ENCODE assay signal across 9 mouse cellular contexts in genomic region chrX:152974204-152974661, GRCm38 (mm10). TPM values are rescaled to one million over a fixed set of nuclear protein-coding genes. Genes with fewer than 3 reads are reported as not detected.
DNase-seq lines count a peak whose midpoint lies in the region; ATAC-seq lines count a peak whose summit lies in the region.
"Had no signal": no experiment of that assay in that cellular context is flagged by ENCODE, and none has a peak within 500 bp of the region (broad histone marks: within the 10 kb centered on the region; RNA-seq: fewer than 3 reads in every experiment).

No protein-coding gene starts in this region.

- H3K9me3 ChIP-seq in kidney, embryonic 15.5 days (replicated peaks), result no peaks in the 10 kb centered on the region

- H3K4me3 ChIP-seq in kidney, embryonic 15.5 days (replicated peaks), result no peak overlapping the region

- 20% methylated on average over 10 of the region's 10 CpGs for WGBS in kidney, embryonic 15.5 days

- H3K27ac ChIP-seq in kidney, embryonic 15.5 days, result no peak overlapping the region
- H3K27ac ChIP-seq: liver, embryonic 14.5 days had no signal

- H3K36me3 ChIP-seq in kidney, embryonic 15.5 days, result no peaks in the 10 kb centered on the region

- ATAC-seq in kidney, embryonic 15.5 days (replicated peaks; ENCODE audit: low FRiP score), result peak; percentile 59
- ATAC-seq in common myeloid progenitor, adult 5-6 weeks (replicated peaks; ENCODE audit: low read depth, poor library complexity, severe bottlenecking), result peak; percentile 59
- no peak for ATAC-seq in megakaryocyte-erythroid progenitor cell, adult 5-6 weeks (replicated peaks; ENCODE audit: low FRiP score, low TSS enrichment, poor library complexity, severe bottlenecking)

- peak overlapping the region; percentile 23; the same call in 1 of the 2 replicates for H3K4me2 ChIP-seq in kidney, embryonic 15.5 days

- no peak for DNase-seq in kidney, postnatal 25 days
- DNase-seq in frontal cortex, postnatal 36 days (ENCODE audit: low spot score in 2 of 2), result peak; percentile 57 to 81
- peak; percentile 71 to 79 for DNase-seq in layer of hippocampus, adult 18-20 months (ENCODE audit: low spot score in 2 of 2)
- peak; percentile 13 for DNase-seq in lung, postnatal 10 days
- peak; percentile 69 for DNase-seq in right cerebral cortex, postnatal 25 days

- H3K4me1 ChIP-seq in kidney, embryonic 15.5 days, result 0 out of 2 replicates have a peak, but pooled peaks cover 2% of the 10 kb centered on the region

- H3K9ac ChIP-seq in kidney, embryonic 15.5 days, result no peak overlapping the region
- H3K9ac ChIP-seq: liver, embryonic 14.5 days had no signal

- peaks cover 27% of the 10 kb centered on the region for H3K27me3 ChIP-seq in kidney, embryonic 15.5 days

RNA-seq across cellular contexts. Expression of gene Usp51, which starts 32.0 kb away (rescaled TPM):
- 0.95 and 1.2 TPM in 2 replicates for polyA plus RNA-seq in kidney, embryonic 15.5 days (2015; fragmentation: Nextera tagmentation; extraction: Ambion mirVana)
- 1.1 and 1.3 TPM in 2 replicates for total RNA-seq in common myeloid progenitor, adult 5-6 weeks (2017)
- 1 to 10 TPM; 1.8 to 2.8 TPM for total RNA-seq in layer of hippocampus, adult 18-20 months (2021)
- 0.42 and 1.1 TPM in 2 replicates for total RNA-seq in megakaryocyte-erythroid progenitor cell, adult 5-6 weeks (2014; fragmentation: Nextera tagmentation)
- total RNA-seq in megakaryocyte-erythroid progenitor cell, adult 5-6 weeks (2017), result 0.57 and 2.0 TPM in 2 replicates

Comparison
In these comparisons a context has a peak if more than half of its experiments do, and no peak if none do; other contexts are left out.
1. DNase-seq: peak in frontal cortex, postnatal 36 days (2 of 2), layer of hippocampus, adult 18-20 months (2 of 2), lung, postnatal 10 days (single experiment) and right cerebral cortex, postnatal 25 days (single experiment); none in kidney, postnatal 25 days (0 of 2).